Mouse (Mus musculus): Measurements from ENCODE around the gene Gcsam. TPM values are rescaled to one million over a fixed set of nuclear protein-coding genes. Genes with fewer than 3 reads are reported as not detected.

Gene Gcsam
- total and polyA plus RNA-seq, 3 experiments: not detected

DNA sequence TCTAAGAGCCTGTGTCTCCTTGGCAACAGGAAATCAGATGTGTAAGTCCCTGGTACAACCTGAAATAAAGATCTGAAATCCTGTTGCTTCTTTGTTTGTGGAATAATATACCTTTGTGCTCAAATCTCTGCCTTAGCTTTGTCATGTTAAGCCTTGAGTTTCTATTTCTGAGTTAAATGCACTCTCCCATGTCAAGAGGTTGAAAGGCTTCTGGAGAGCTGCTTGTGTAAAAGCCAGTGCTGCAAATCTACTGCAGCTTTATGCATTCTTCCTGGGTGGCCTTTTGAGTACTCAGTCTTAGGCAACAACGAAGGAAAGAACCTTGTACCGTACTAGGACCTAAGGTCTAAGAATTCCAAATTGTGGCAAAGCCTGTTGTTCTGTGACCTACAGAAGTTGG, 3.1 kb downstream of the Gcsam start:
- Histone ChIP-seq H3K27ac (ENCODE audit: insufficient read depth, low read depth) (no peak overlapping the region), H3K9me3 (replicated peaks; ENCODE audit: low read length) (no peaks in the 10 kb centered on the region), H3K9ac (ENCODE audit: insufficient read depth, low read depth) (no peak overlapping the region), H3K4me3 (replicated peaks in 1 of 3; ENCODE audit: low read depth in 2 of 3, low read length in 2 of 3, poor library complexity in 1 of 3) (no peak overlapping the region), H3K27me3 (replicated peaks) (no peaks in the 10 kb centered on the region), H3K79me2 (replicated peaks; ENCODE audit: control insufficient read depth, extremely low read depth, insufficient read depth, poor library complexity, severe bottlenecking) (no peaks in the 10 kb centered on the region), H3K4me2 (ENCODE audit: insufficient read depth, low read depth, poor library complexity, severe bottlenecking) (no peak overlapping the region), H3K36me3 (replicated peaks in 1 of 2; ENCODE audit: control insufficient read depth in 1 of 2, insufficient read depth in 1 of 2, low read length in 1 of 2) (no peaks in the 10 kb centered on the region), H3K4me1 (ENCODE audit: control insufficient read depth in 1 of 2, insufficient read depth in 2 of 2) (peaks cover 0 to 10% of the 10 kb centered on the region in 2 experiments; a peak in 2 of 4 replicates)
- TF ChIP-seq ELF1 (IDR thresholded peaks at IDR 0.05; ENCODE audit: low read depth, low read length) (no peak), JUND (conservative IDR thresholded peaks at IDR 0.05; ENCODE audit: low read depth, low read length) (no peak), PAX5 (IDR thresholded peaks at IDR 0.05; ENCODE audit: low read length) (no peak), NELFE (IDR thresholded peaks at IDR 0.05; ENCODE audit: low read depth, low read length) (no peak), NRF1 (IDR thresholded peaks at IDR 0.05; ENCODE audit: low read depth, low read length) (no peak), ETS1 (conservative IDR thresholded peaks at IDR 0.05; ENCODE audit: low read depth, low read length) (no peak), CHD2 (IDR thresholded peaks at IDR 0.05; ENCODE audit: low read length) (no peak), MAFK (IDR thresholded peaks at IDR 0.05; ENCODE audit: insufficient replicate concordance, low read length) (no peak)
- no peak for DNase-seq (ENCODE audit: extremely low read depth)
- dilution Hi-C loops (cut with MboI; ENCODE audit: extremely low pct_ligation_motif_present, extremely low pct_unique_long_range_greater_than_20kb, low sequenced_read_pairs): no loop called here
- in situ Hi-C loops (cut with MboI; ENCODE audit: low pct_ligation_motif_present, low pct_unique_long_range_greater_than_20kb, low sequenced_read_pairs): no loop called here

DNA sequence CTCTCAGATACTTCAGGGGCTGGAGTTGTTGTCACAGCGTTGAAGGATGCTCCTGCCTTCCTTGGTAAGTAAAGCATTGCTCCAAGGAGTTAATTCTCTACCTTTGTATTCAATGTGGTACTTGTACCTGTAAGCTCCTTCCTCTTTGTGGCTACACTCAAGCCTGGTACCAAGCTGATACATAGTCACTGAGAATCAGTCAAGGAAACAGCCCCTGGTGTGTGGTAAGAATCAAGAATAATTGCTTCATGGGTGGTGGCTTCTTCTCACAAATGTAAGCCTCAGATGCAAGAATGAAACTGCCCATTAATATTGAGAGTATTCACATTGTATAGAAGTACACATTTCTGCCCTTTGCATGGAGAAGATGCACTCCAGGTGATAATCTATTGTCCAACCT, 5.8 kb downstream of the Gcsam start:
- Histone ChIP-seq H3K36me3 (replicated peaks in 1 of 2; ENCODE audit: control insufficient read depth in 1 of 2, insufficient read depth in 1 of 2, low read length in 1 of 2) (no peaks in the 10 kb centered on the region), H3K9me3 (replicated peaks; ENCODE audit: low read length) (no peaks in the 10 kb centered on the region), H3K4me2 (ENCODE audit: insufficient read depth, low read depth, poor library complexity, severe bottlenecking) (no peak overlapping the region), H3K9ac (ENCODE audit: insufficient read depth, low read depth) (no peak overlapping the region), H3K79me2 (replicated peaks; ENCODE audit: control insufficient read depth, extremely low read depth, insufficient read depth, poor library complexity, severe bottlenecking) (no peaks in the 10 kb centered on the region), H3K27me3 (replicated peaks) (no peaks in the 10 kb centered on the region), H3K4me1 (ENCODE audit: control insufficient read depth in 1 of 2, insufficient read depth in 2 of 2) (no peaks in the 10 kb centered on the region), H3K27ac (ENCODE audit: insufficient read depth, low read depth) (no peak overlapping the region), H3K4me3 (replicated peaks in 1 of 3; ENCODE audit: low read depth in 2 of 3, low read length in 2 of 3, poor library complexity in 1 of 3) (no peak overlapping the region)
- no peak for DNase-seq (ENCODE audit: extremely low read depth)
- dilution Hi-C loops (cut with MboI; ENCODE audit: extremely low pct_ligation_motif_present, extremely low pct_unique_long_range_greater_than_20kb, low sequenced_read_pairs): no loop called here
- in situ Hi-C loops (cut with MboI; ENCODE audit: low pct_ligation_motif_present, low pct_unique_long_range_greater_than_20kb, low sequenced_read_pairs): no loop called here
- TF ChIP-seq BHLHE40 (IDR thresholded peaks at IDR 0.05; ENCODE audit: low read depth, low read length) (no peak), CTCF (conservative IDR thresholded peaks at IDR 0.05 in 1 of 2, IDR thresholded peaks at IDR 0.05 in 1 of 2; ENCODE audit: low read depth in 2 of 2, low read length in 2 of 2) (no peak), MAX (IDR thresholded peaks at IDR 0.05; ENCODE audit: low read length) (no peak), ETS1 (conservative IDR thresholded peaks at IDR 0.05; ENCODE audit: low read depth, low read length) (no peak), POLR2AphosphoS2 (IDR thresholded peaks at IDR 0.05; ENCODE audit: low read depth, low read length) (no peak), USF1 (IDR thresholded peaks at IDR 0.05; ENCODE audit: low read depth, low read length) (no peak), RCOR1 (conservative IDR thresholded peaks at IDR 0.05; ENCODE audit: low read depth, low read length) (no peak), HCFC1 (IDR thresholded peaks at IDR 0.05; ENCODE audit: low read depth, low read length) (no peak), NELFE (IDR thresholded peaks at IDR 0.05; ENCODE audit: low read depth, low read length) (no peak), TCF12 (IDR thresholded peaks at IDR 0.05; ENCODE audit: low read depth, low read length) (no peak), ZMIZ1 (IDR thresholded peaks at IDR 0.05; ENCODE audit: low read depth, low read length) (no peak), ZKSCAN1 (IDR thresholded peaks at IDR 0.05; ENCODE audit: borderline replicate concordance, low read depth, low read length) (no peak), SIN3A (IDR thresholded peaks at IDR 0.05; ENCODE audit: low read length) (no peak)
